Mouse (Mus musculus): ENCODE data around the gene Prim2. TPM values are rescaled to one million over a fixed set of nuclear protein-coding genes. Genes with fewer than 3 reads are reported as not detected.

Gene Prim2
- total and polyA plus RNA-seq, 3 experiments = 1.1 to 2.3 (median 2.3) TPM

GRCm38 (mm10) chr1:33551350-33551749 is 118.2 kb downstream of the Prim2 start:
- H3K9ac ChIP-seq (ENCODE audit: low read depth, low read length) = no peak overlapping the region
- TF ChIP-seq CTCF (IDR thresholded peaks at IDR 0.05) (no peak), POLR2A (IDR thresholded peaks at IDR 0.05; ENCODE audit: insufficient read depth, low read depth, low read length) (no peak), EP300 (IDR thresholded peaks at IDR 0.05; ENCODE audit: insufficient read depth, low read depth, low read length) (no peak)
- 75% methylated on average over 9 of the region's 9 CpGs for WGBS
- no peaks in the 10 kb centered on the region for H3K79me2 ChIP-seq (replicated peaks; ENCODE audit: control insufficient read depth, insufficient read depth, low read length)
- H3K27me3 ChIP-seq (ENCODE audit: control insufficient read depth, insufficient read depth, low read length) = no peaks in the 10 kb centered on the region
- H3K4me3 ChIP-seq = no peak overlapping the region
- DNase-seq = peak; percentile 27 to 31
- peaks cover under 1% of the 10 kb centered on the region; the same call in 1 of the 2 replicates for H3K4me1 ChIP-seq (ENCODE audit: control insufficient read depth, insufficient read depth, low read length)
- H3K27ac ChIP-seq = no peak overlapping the region
- H3K36me3 ChIP-seq (ENCODE audit: control insufficient read depth, insufficient read depth, low read length) = no peaks in the 10 kb centered on the region
- intact Hi-C loops (cut with DNase I) = no loop called here

GRCm38 (mm10) chr1:33541708-33542107 is 127.9 kb downstream of the Prim2 start:
- intact Hi-C loops (cut with DNase I) = no loop called here
- H3K27ac ChIP-seq = no peak overlapping the region
- H3K4me1 ChIP-seq (ENCODE audit: control insufficient read depth, insufficient read depth, low read length) = no peaks in the 10 kb centered on the region
- no peaks in the 10 kb centered on the region for H3K79me2 ChIP-seq (replicated peaks; ENCODE audit: control insufficient read depth, insufficient read depth, low read length)
- 75% methylated on average over 7 of the region's 7 CpGs for WGBS
- no peaks in the 10 kb centered on the region for H3K36me3 ChIP-seq (ENCODE audit: control insufficient read depth, insufficient read depth, low read length)
- DNase-seq = no peak
- no peaks in the 10 kb centered on the region for H3K27me3 ChIP-seq (ENCODE audit: control insufficient read depth, insufficient read depth, low read length)
- no peak overlapping the region for H3K9ac ChIP-seq (ENCODE audit: low read depth, low read length)
- TF ChIP-seq EP300 (IDR thresholded peaks at IDR 0.05; ENCODE audit: insufficient read depth, low read depth, low read length) (no peak), CTCF (IDR thresholded peaks at IDR 0.05) (no peak), POLR2A (IDR thresholded peaks at IDR 0.05; ENCODE audit: insufficient read depth, low read depth, low read length) (no peak)
- H3K4me3 ChIP-seq = no peak overlapping the region

- H3K4me3 ChIP-seq = no peak overlapping the region
These were observed 131.6 kb downstream of the Prim2 start for GRCm38 (mm10) chr1:33537948-33538347.

GRCm38 (mm10) chr1:33536272-33537004 is 133.2 kb downstream of the Prim2 start:
- Histone ChIP-seq H3K36me3 (ENCODE audit: control insufficient read depth, insufficient read depth, low read length) (no peaks in the 10 kb centered on the region), H3K9ac (ENCODE audit: low read depth, low read length) (no peak overlapping the region), H3K27ac (no peak overlapping the region), H3K27me3 (ENCODE audit: control insufficient read depth, insufficient read depth, low read length) (no peaks in the 10 kb centered on the region), H3K79me2 (replicated peaks; ENCODE audit: control insufficient read depth, insufficient read depth, low read length) (no peaks in the 10 kb centered on the region), H3K4me3 (no peak overlapping the region), H3K4me1 (ENCODE audit: control insufficient read depth, insufficient read depth, low read length) (no peaks in the 10 kb centered on the region)
- DNase-seq = no peak
- intact Hi-C loops (cut with DNase I) = no loop called here
- TF ChIP-seq CTCF (IDR thresholded peaks at IDR 0.05) (peak; percentile 28; the same call in 1 of the 2 replicates), EP300 (IDR thresholded peaks at IDR 0.05; ENCODE audit: insufficient read depth, low read depth, low read length) (no peak), POLR2A (IDR thresholded peaks at IDR 0.05; ENCODE audit: insufficient read depth, low read depth, low read length) (no peak)
- WGBS = 96% methylated on average over 4 of the region's 4 CpGs

More at GRCm38 (mm10) chr1:33537948-33538347, 131.6 kb downstream of the Prim2 start:
- Histone ChIP-seq H3K36me3 (ENCODE audit: control insufficient read depth, insufficient read depth, low read length) (no peaks in the 10 kb centered on the region), H3K9ac (ENCODE audit: low read depth, low read length) (no peak overlapping the region), H3K4me1 (ENCODE audit: control insufficient read depth, insufficient read depth, low read length) (no peaks in the 10 kb centered on the region), H3K27me3 (ENCODE audit: control insufficient read depth, insufficient read depth, low read length) (no peaks in the 10 kb centered on the region), H3K27ac (no peak overlapping the region), H3K79me2 (replicated peaks; ENCODE audit: control insufficient read depth, insufficient read depth, low read length) (no peaks in the 10 kb centered on the region)
- intact Hi-C loops (cut with DNase I) = no loop called here
- TF ChIP-seq CTCF (IDR thresholded peaks at IDR 0.05) = no peak
- TF ChIP-seq EP300 (IDR thresholded peaks at IDR 0.05; ENCODE audit: insufficient read depth, low read depth, low read length) = no peak
- no peak for TF ChIP-seq POLR2A (IDR thresholded peaks at IDR 0.05; ENCODE audit: insufficient read depth, low read depth, low read length)
- DNase-seq = no peak

GRCm38 (mm10) chr1:33535140-33535686 is 134.4 kb downstream of the Prim2 start:
- no peak for DNase-seq
- no peaks in the 10 kb centered on the region for H3K4me1 ChIP-seq (ENCODE audit: control insufficient read depth, insufficient read depth, low read length)
- H3K27ac ChIP-seq = no peak overlapping the region
- no peaks in the 10 kb centered on the region for H3K79me2 ChIP-seq (replicated peaks; ENCODE audit: control insufficient read depth, insufficient read depth, low read length)
- H3K36me3 ChIP-seq (ENCODE audit: control insufficient read depth, insufficient read depth, low read length) = no peaks in the 10 kb centered on the region
- WGBS = 95% methylated on average over 2 of the region's 2 CpGs
- TF ChIP-seq EP300 (IDR thresholded peaks at IDR 0.05; ENCODE audit: insufficient read depth, low read depth, low read length) (no peak), CTCF (IDR thresholded peaks at IDR 0.05) (no peak), POLR2A (IDR thresholded peaks at IDR 0.05; ENCODE audit: insufficient read depth, low read depth, low read length) (no peak)
- intact Hi-C loops (cut with DNase I) = no loop called here
- H3K9ac ChIP-seq (ENCODE audit: low read depth, low read length) = no peak overlapping the region
- H3K4me3 ChIP-seq = no peak overlapping the region
- no peaks in the 10 kb centered on the region for H3K27me3 ChIP-seq (ENCODE audit: control insufficient read depth, insufficient read depth, low read length)

- no peak overlapping the region for H3K27ac ChIP-seq
- no peaks in the 10 kb centered on the region for H3K4me1 ChIP-seq (ENCODE audit: control insufficient read depth, insufficient read depth, low read length)
- no peak overlapping the region for H3K4me3 ChIP-seq
- no peaks in the 10 kb centered on the region for H3K36me3 ChIP-seq (ENCODE audit: control insufficient read depth, insufficient read depth, low read length)
- WGBS = 78% methylated on average over 3 of the region's 3 CpGs
- no peaks in the 10 kb centered on the region for H3K27me3 ChIP-seq (ENCODE audit: control insufficient read depth, insufficient read depth, low read length)
- H3K9ac ChIP-seq (ENCODE audit: low read depth, low read length) = no peak overlapping the region
- no peak for DNase-seq
- intact Hi-C loops (cut with DNase I) = no loop called here
- H3K79me2 ChIP-seq (replicated peaks; ENCODE audit: control insufficient read depth, insufficient read depth, low read length) = no peaks in the 10 kb centered on the region
- TF ChIP-seq POLR2A (IDR thresholded peaks at IDR 0.05; ENCODE audit: insufficient read depth, low read depth, low read length) (no peak), EP300 (IDR thresholded peaks at IDR 0.05; ENCODE audit: insufficient read depth, low read depth, low read length) (no peak), CTCF (IDR thresholded peaks at IDR 0.05) (no peak)
These were observed 137.7 kb downstream of the Prim2 start for GRCm38 (mm10) chr1:33531860-33532259.

Measured in heart, adult 2 months (tissue).